Mouse (Mus musculus) neural tube, embryonic 15.5 days (tissue): ENCODE measurements around the gene Arsa. TPM values are rescaled to one million over a fixed set of nuclear protein-coding genes. Genes with fewer than 3 reads are reported as not detected.

Source experiments
- ATAC-seq: fragments of 200-750 bp; cut with Nextera tagmentation; 2 replicates; pipeline ENCODE4 v1.8.0; 2017; ENCODE audit warnings: mild to moderate bottlenecking, moderate TSS enrichment, moderate library complexity; ENCODE audit not compliant: low FRiP score
- H3K27ac ChIP-seq: fragments of 300-500 bp; sonication (generic); replicated peaks from 2 replicates; pipeline ENCODE4 v1.5.1; 2015; ENCODE audit warnings: mild to moderate bottlenecking, inconsistent platforms
- H3K27me3 ChIP-seq: fragments of 300-500 bp; sonication (generic); replicated peaks from 2 replicates; pipeline ENCODE4 v1.6.1; 2015; ENCODE audit warnings: inconsistent platforms
- H3K36me3 ChIP-seq: fragments of 300-500 bp; sonication (generic); 2 replicates; pipeline ENCODE4 v1.6.1; 2015; ENCODE audit warnings: inconsistent platforms
- H3K4me1 ChIP-seq: fragments of 300-500 bp; sonication (generic); 2 replicates; pipeline ENCODE4 v1.6.1; 2015; ENCODE audit warnings: inconsistent platforms
- H3K4me2 ChIP-seq: fragments of 300-500 bp; sonication (generic); 2 replicates; pipeline ENCODE4 v1.6.1; 2015; ENCODE audit warnings: inconsistent platforms, mild to moderate bottlenecking, moderate library complexity
- H3K4me3 ChIP-seq: fragments of 300-500 bp; sonication (generic); replicated peaks from 2 replicates; pipeline ENCODE4 v1.5.1; 2015; ENCODE audit warnings: mild to moderate bottlenecking, inconsistent platforms
- H3K9ac ChIP-seq: fragments of 300-500 bp; sonication (generic); replicated peaks from 2 replicates; pipeline ENCODE4 v1.6.1; 2015; ENCODE audit warnings: mild to moderate bottlenecking, inconsistent platforms
- H3K9me3 ChIP-seq: fragments of 300-500 bp; sonication (generic); replicated peaks from 2 replicates; pipeline ENCODE4 v1.6.1; 2016; ENCODE audit warnings: inconsistent platforms
- WGBS: fragments of 180-500 bp; shearing (Covaris S2); methylation state at CpG from one replicate; pipeline ENCODE4 v1.1.7; 2015; ENCODE audit warnings: mixed read lengths; 5-methylcytosine and 5-hydroxymethylcytosine counted together
- polyA plus RNA-seq: library from polyadenylated mRNA; unstranded; fragments of >200 nt; fragmentation: Nextera tagmentation; extraction: Ambion mirVana; gene quantifications from 2 replicates; pipeline ENCODE4 v1.2.1, GENCODE M21; 2015

Gene Arsa
- polyA plus RNA-seq, 1 experiment from 2014 or later, result 29.2 TPM

DNA sequence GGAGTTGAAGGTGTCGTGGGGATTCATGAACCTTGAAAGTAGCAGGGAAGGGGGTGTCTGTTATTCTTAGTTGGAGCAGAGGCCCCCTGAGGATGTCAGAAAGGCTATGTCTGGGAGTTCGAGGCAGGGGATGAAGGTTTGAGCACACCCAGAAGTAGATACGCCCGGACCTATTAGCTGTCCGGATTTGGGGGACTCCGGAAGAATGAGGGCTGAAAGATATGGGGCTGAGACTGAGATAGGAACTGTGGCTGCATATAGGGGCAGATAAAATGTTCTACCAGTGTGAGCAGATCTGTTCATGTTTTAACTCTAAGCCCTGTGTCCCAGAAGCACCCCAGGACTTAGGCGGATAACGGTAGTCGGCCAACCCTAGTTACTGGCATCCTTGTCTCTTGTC lies 27.6 kb upstream of the Arsa start:
- no peaks in the 10 kb centered on the region for H3K27me3 ChIP-seq
- ATAC-seq, result no peak
- WGBS, result 95% methylated on average over 9 of the region's 9 CpGs

DNA sequence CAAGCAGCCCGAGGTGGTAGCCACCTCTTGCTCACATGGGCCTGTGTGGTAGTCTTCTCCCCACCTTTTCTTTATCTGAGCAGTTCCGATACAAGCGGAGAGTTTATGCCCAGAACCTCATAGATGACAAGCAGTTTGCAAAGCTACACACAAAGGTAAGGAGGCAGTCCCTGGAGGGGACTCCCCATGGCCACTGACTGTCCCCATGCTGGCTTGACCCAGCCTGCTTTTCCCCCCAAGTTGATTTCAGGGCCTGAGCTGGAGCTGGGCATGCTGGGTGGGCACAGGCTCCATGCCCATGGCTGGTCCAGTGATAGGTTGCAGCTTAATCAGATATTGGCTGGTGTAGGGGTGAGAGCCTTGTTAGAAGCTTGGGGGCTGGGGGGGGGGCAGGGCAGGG lies 24.1 kb upstream of the Arsa start:
- 88% methylated on average over 3 of the region's 3 CpGs for WGBS
- H3K9ac ChIP-seq, result no peak overlapping the region
- H3K9me3 ChIP-seq, result no peaks in the 10 kb centered on the region
- peaks cover 36% of the 10 kb centered on the region for H3K4me1 ChIP-seq
- H3K4me3 ChIP-seq, result 0 out of 2 replicates have a peak overlapping the region, but pooled peaks have one; percentile 74
- peak overlapping the region; percentile 73 for H3K4me2 ChIP-seq
- no peak overlapping the region for H3K27ac ChIP-seq
- ATAC-seq, result no peak
- peaks cover 8% of the 10 kb centered on the region; the same call in 1 of the 2 replicates for H3K27me3 ChIP-seq
- H3K36me3 ChIP-seq, result peaks cover 33% of the 10 kb centered on the region

More for the DNA sequence above, 27.6 kb upstream of the Arsa start:
- no peaks in the 10 kb centered on the region for H3K9me3 ChIP-seq
- H3K4me3 ChIP-seq, result no peak overlapping the region
- H3K4me1 ChIP-seq, result peaks cover 16% of the 10 kb centered on the region
- no peak overlapping the region for H3K27ac ChIP-seq
- peaks cover 54% of the 10 kb centered on the region for H3K36me3 ChIP-seq
- H3K4me2 ChIP-seq, result no peak overlapping the region
- no peak overlapping the region for H3K9ac ChIP-seq

DNA sequence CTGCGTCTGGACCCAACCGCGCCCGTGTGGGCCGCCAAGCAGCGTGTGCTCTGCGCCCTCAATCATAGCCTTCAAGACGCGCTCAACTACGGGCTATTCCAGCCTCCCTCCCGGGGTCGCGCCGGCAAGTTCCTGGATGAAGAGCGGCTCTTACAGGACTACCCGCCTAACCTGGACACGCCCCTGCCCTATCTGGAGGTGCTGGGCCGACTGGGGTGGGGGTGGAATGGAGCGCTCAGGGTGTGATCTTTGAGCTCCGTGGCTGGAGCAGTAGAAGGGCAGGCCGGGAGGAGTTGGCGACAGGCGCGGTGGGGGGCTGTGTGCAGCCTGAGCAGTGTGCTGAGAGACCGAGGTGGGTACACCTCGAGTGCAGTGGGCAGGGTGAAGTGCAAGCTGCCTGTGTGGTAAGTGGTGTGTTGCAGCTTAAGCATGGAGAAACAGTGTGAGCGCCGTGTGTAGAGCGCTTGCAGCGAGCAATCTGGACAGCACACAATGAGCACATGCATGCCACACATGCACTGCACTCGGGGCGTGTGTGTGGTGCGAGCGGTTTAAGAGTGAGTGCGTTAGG lies 23.1 kb upstream of the Arsa start:
- peak; percentile 36 for ATAC-seq
- H3K4me3 ChIP-seq, result peak overlapping the region; percentile 74
- no peaks in the 10 kb centered on the region for H3K9me3 ChIP-seq
- peak overlapping the region; percentile 88 for H3K27ac ChIP-seq
- H3K9ac ChIP-seq, result peak overlapping the region; percentile 85
- under 1% methylated on average over 35 of the region's 35 CpGs for WGBS
- H3K36me3 ChIP-seq, result peaks cover 22% of the 10 kb centered on the region
- peaks cover 38% of the 10 kb centered on the region for H3K4me1 ChIP-seq
- H3K27me3 ChIP-seq, result peaks cover 8% of the 10 kb centered on the region; the same call in 1 of the 2 replicates
- H3K4me2 ChIP-seq, result peak overlapping the region; percentile 73

DNA sequence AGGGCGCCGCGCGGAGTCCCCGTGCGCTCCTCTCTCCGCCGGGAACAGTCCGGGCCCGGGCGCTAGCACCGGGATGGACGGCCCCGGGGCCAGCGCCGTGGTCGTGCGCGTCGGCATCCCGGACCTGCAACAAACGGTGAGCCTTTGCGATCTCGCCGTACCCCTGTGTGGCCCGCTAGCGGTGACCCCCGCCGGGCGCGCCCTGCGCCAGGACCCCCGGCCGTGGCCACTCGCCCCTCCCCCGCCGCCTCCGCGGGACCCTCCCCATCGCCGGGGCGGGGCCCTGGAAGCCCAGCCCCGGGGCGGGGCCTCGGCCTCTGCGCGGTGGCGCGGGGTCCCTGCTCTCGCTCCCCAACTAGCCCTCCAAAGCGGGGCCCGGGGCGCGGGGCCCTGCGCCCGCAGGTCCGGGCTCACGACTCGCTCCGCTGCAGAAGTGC lies 22.6 kb upstream of the Arsa start:
- ATAC-seq, result peak; percentile 85
- Histone ChIP-seq H3K27ac (peak overlapping the region; percentile 88), H3K9me3 (no peaks in the 10 kb centered on the region), H3K4me2 (peak overlapping the region; percentile 73), H3K27me3 (peaks cover 8% of the 10 kb centered on the region; the same call in 1 of the 2 replicates), H3K36me3 (peaks cover 19% of the 10 kb centered on the region), H3K9ac (peak overlapping the region; percentile 85), H3K4me3 (peak overlapping the region; percentile 74), H3K4me1 (peaks cover 38% of the 10 kb centered on the region)
- WGBS, result 2% methylated on average over 32 of the region's 60 CpGs

DNA sequence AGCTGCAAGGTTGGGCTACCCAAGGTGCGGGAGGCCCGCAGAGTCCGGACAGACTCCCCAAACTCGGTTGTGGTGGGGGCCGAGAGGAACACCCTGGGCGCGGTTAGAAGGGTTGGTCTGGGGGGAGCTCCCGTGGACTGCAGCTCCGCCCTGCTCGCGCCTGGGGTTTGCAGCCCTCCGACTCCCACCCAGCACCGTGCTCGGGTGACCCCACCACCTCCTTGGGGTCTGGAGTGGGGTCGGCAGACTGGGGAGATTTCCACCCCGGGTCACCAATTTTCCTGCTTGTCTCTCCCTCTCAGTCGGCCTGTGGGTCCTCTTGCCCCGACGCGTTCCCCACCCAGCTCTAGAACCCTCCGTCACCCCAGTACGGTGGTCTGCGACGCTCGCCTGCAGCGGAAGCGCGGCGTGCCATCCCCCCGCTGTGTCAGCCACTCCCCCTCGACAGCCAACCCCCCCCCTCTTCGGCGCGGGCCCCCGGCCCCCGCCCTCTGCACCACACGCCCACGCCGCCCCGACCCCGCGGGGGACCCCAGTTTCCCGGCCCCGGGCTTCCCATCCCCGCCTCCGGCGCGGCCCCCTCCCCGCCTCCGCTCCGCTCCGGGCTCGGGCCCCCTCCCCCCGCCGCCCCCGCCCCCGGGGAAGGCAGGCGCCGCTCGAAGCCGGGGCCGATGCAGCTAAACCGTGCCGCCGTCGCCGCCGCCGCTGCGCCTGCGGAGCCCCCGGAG lies 21.9 kb upstream of the Arsa start, which contains the start of gene Shank3:
TSS of gene Shank3 (plus strand) at position 663 of the 728 bp plus-strand sequence.
- ATAC-seq, result peak; percentile 70
- H3K4me2 ChIP-seq, result peak within 1 kb of the TSS; percentile 73
- WGBS, result 1% methylated on average over 50 of the region's 72 CpGs
- peaks cover 8% of the 10 kb centered on the region; the same call in 1 of the 2 replicates for H3K27me3 ChIP-seq
- peaks cover 13% of the 10 kb centered on the region for H3K36me3 ChIP-seq
- no peaks in the 10 kb centered on the region for H3K9me3 ChIP-seq
- H3K4me1 ChIP-seq, result peaks cover 38% of the 10 kb centered on the region
- peak within 1 kb of the TSS; percentile 74 for H3K4me3 ChIP-seq
- H3K9ac ChIP-seq, result peak within 1 kb of the TSS; percentile 85
- H3K27ac ChIP-seq, result peak within 1 kb of the TSS; percentile 88

DNA sequence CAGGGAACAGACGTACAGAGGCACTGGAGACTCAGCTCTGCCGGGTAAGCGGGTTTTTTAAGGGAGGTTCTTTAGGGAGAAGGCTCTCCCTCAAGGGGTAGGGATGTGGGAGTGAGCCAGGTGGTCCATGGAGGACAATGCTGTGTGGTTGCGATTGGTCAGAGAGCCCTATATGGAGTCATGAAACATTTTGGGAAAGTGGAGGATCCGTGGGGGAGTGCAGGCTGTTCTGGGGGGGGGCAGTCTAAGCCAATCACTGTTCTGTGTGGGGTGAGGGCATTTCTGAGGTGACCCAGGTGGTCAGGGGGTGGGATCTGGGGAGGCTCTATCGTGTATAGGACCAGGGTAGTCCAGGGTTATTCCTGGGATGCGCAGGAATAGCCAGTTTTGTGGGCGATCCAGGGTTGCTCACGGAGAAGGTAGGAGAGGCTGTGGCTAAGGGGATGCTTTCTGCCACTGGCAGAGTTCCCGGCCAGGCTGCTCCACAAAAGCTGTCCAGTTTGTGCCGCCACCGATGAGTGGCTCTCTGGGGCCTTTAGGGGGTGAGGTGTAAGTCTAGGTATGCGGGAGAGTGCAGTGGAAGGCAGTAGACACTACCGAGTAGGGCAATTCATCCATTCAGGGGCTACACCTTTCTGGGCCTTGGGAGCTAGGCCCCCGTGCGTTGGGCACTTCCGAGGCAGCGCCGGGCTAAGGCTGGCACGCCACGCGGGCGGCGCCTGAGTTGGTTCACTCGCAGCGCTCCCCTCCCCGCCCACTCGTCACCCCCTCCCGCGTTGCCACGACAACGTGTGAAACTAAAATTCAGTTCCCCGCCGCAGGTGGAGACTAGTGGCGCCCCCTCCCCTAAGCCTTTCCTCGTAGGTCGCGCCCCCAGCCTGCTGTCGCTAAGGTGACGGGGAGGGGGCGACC lies 21.1 kb upstream of the Arsa start:
- Histone ChIP-seq H3K27ac (peak overlapping the region; percentile 88), H3K9me3 (no peaks in the 10 kb centered on the region), H3K36me3 (peaks cover 5% of the 10 kb centered on the region), H3K27me3 (peaks cover 8% of the 10 kb centered on the region; the same call in 1 of the 2 replicates), H3K9ac (peak overlapping the region; percentile 85), H3K4me1 (peaks cover 38% of the 10 kb centered on the region), H3K4me3 (peak overlapping the region; percentile 74), H3K4me2 (peak overlapping the region; percentile 73)
- ATAC-seq, result peak; percentile 28
- WGBS, result 4% methylated on average over 41 of the region's 41 CpGs

DNA sequence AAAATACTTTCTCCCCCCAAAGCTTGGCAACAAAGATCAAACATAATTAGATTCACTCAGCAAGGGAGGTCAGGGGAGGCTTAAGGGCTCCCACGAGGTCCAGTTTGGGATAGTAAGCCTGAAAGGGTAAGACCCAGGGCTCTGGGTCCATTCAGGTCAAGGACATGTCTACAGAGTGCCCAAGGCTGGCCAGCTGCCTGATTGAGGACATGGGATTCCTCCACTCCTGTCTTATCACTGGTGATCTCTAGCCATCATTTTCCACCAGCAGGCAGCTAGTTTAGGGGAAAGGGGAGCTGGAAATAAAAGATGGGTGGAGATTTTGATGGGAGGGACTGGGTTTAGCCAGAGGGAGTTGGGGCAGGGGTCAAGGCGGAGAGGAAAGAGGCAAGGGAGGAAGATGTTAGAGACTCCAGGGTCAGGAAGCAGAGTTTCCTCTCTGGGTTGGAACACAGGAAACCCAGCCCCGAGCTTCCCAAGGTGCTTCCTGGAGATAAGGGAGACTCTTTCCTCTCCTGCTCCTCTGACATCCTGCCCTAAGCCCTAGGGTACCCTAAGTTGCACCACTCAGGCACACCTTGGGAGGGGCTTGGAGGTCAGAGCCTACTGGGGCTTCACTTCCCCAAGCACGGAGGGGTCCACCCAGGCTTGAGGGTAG lies 20.3 kb upstream of the Arsa start:
- no peak for ATAC-seq
- Histone ChIP-seq H3K27ac (no peak overlapping the region), H3K9me3 (no peaks in the 10 kb centered on the region), H3K9ac (no peak overlapping the region), H3K4me3 (peak overlapping the region; percentile 74; the same call in 1 of the 2 replicates), H3K4me2 (peak overlapping the region; percentile 73; the same call in 1 of the 2 replicates), H3K27me3 (peaks cover 8% of the 10 kb centered on the region; the same call in 1 of the 2 replicates), H3K36me3 (no peaks in the 10 kb centered on the region), H3K4me1 (peaks cover 38% of the 10 kb centered on the region)
- 42% methylated on average over 4 of the region's 4 CpGs for WGBS

DNA sequence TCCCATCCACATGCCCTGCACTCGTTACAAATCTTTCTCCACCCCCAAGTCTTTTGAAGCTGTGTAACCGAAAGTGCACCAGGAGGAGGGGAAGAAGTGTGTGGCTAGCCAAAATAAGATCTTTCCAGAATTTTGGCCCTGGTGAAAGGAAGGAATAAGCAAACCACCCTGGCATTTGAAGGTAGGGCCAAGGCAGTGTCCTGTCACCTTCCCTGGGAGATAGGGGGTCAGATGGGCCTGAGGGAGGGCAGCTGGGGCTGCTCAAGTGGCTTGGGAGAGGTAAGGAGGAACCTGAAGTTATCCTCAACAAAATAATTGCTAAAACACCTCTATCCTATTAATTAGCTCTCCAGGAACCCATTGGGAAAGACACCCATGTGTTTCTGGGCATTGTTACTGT lies 19.6 kb upstream of the Arsa start:
- no peak overlapping the region for H3K4me2 ChIP-seq
- peaks cover 8% of the 10 kb centered on the region; the same call in 1 of the 2 replicates for H3K27me3 ChIP-seq
- no peak for ATAC-seq
- no peak overlapping the region for H3K27ac ChIP-seq
- no peak overlapping the region for H3K9ac ChIP-seq
- H3K36me3 ChIP-seq, result no peaks in the 10 kb centered on the region
- WGBS, result 41% methylated on average over 2 of the region's 2 CpGs
- H3K9me3 ChIP-seq, result no peaks in the 10 kb centered on the region
- no peak overlapping the region for H3K4me3 ChIP-seq
- peaks cover 38% of the 10 kb centered on the region for H3K4me1 ChIP-seq

DNA sequence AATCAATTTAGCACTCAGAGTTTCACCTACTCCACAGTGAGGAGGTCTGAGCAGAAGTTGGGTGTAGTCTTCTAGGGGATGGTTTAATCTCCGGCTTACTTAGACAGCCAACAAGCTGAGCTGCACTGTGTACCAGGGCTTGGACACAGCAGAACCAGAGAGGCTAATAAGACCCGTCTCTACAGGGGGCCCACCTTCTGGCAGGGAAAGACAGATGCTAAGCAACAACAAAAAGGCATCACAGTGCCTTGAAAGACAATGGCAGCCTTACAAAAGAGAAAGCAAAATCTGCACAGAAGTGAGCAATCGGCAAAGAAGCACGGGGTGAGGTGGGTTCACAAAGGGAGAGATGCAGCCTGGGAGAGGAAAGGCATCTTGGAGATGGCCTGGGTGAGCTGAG lies 18.9 kb upstream of the Arsa start:
- H3K9me3 ChIP-seq, result no peaks in the 10 kb centered on the region
- H3K27me3 ChIP-seq, result peaks cover 8% of the 10 kb centered on the region; the same call in 1 of the 2 replicates
- H3K36me3 ChIP-seq, result no peaks in the 10 kb centered on the region
- H3K4me3 ChIP-seq, result no peak overlapping the region
- WGBS, result 20% methylated on average over 4 of the region's 4 CpGs
- no peak overlapping the region for H3K9ac ChIP-seq
- no peak for ATAC-seq
- H3K4me2 ChIP-seq, result no peak overlapping the region
- H3K27ac ChIP-seq, result no peak overlapping the region
- H3K4me1 ChIP-seq, result peaks cover 33% of the 10 kb centered on the region

DNA sequence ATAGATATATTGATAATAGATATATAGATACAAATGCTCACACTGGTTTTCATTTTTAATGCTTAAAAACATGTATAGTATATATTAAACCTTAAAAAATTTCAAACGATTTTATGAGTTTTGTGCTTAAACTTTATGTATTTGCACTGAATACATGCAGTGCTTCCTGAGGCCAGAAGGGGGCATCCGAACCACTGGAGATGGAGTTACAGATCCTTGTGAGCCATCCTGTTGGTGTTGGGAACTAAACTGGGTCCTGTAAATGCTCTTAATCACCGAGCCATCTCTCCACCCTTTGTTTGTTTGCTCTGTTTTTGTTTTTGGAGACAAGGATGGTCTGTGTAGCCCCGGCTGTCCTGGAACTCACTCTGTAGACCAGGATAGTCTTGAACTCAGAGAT lies 17.7 kb upstream of the Arsa start:
- 80% methylated on average over 4 of the region's 4 CpGs for WGBS
- H3K4me3 ChIP-seq, result no peak overlapping the region
- H3K4me2 ChIP-seq, result no peak overlapping the region
- H3K27me3 ChIP-seq, result peaks cover 8% of the 10 kb centered on the region; the same call in 1 of the 2 replicates
- H3K36me3 ChIP-seq, result no peaks in the 10 kb centered on the region
- ATAC-seq, result no peak
- no peaks in the 10 kb centered on the region for H3K9me3 ChIP-seq
- no peak overlapping the region for H3K27ac ChIP-seq
- H3K4me1 ChIP-seq, result peaks cover 22% of the 10 kb centered on the region
- H3K9ac ChIP-seq, result no peak overlapping the region
